Mouse (Mus musculus) CD8-positive naive resting alpha-beta T cell, adult 2 months (primary cell): ENCODE data around the gene Vps8.

ENCODE experiments used
- DNase-seq, 2 experiments: peaks; one replicate each; pipeline ENCODE4 v3.0.0; 2022; ENCODE audit warnings: low read depth in 2 of 2, low spot score in 2 of 2

Vps8 gene

GRCm38 (mm10) chr16:21470416-21470815 is 47.5 kb downstream of the Vps8 start:
- no peak for DNase-seq

- no peak for DNase-seq
Measured at GRCm38 (mm10) chr16:21477074-21477473, 54.2 kb downstream of the Vps8 start.

GRCm38 (mm10) chr16:21478376-21478775 is 55.5 kb downstream of the Vps8 start:
- DNase-seq: no peak

GRCm38 (mm10) chr16:21483803-21484202 is 60.9 kb downstream of the Vps8 start:
- no peak for DNase-seq

GRCm38 (mm10) chr16:21485716-21486115 is 62.8 kb downstream of the Vps8 start:
- no peak for DNase-seq

- peak in 1 of 2 experiments; percentile 8 for DNase-seq
Measured at GRCm38 (mm10) chr16:21488413-21488812, 65.5 kb downstream of the Vps8 start.

GRCm38 (mm10) chr16:21492346-21492745 is 69.4 kb downstream of the Vps8 start:
- no peak for DNase-seq

GRCm38 (mm10) chr16:21492894-21493293 is 70.0 kb downstream of the Vps8 start:
- DNase-seq: no peak

- DNase-seq: no peak
Measured at GRCm38 (mm10) chr16:21494681-21495080, 71.8 kb downstream of the Vps8 start.

- no peak for DNase-seq
Measured at GRCm38 (mm10) chr16:21496799-21497198, 73.9 kb downstream of the Vps8 start.

GRCm38 (mm10) chr16:21497627-21498026 is 74.7 kb downstream of the Vps8 start:
- DNase-seq: no peak

- DNase-seq: no peak
Measured at GRCm38 (mm10) chr16:21498984-21499383, 76.1 kb downstream of the Vps8 start.

GRCm38 (mm10) chr16:21499656-21500055 is 76.7 kb downstream of the Vps8 start:
- DNase-seq: no peak

GRCm38 (mm10) chr16:21518833-21519232 is 95.9 kb downstream of the Vps8 start:
- no peak for DNase-seq

GRCm38 (mm10) chr16:21519785-21520184 is 96.9 kb downstream of the Vps8 start:
- no peak for DNase-seq

GRCm38 (mm10) chr16:21523738-21524137 is 100.8 kb downstream of the Vps8 start:
- DNase-seq: no peak

GRCm38 (mm10) chr16:21525376-21525775 is 102.5 kb downstream of the Vps8 start:
- no peak for DNase-seq

GRCm38 (mm10) chr16:21527271-21528007 is 104.5 kb downstream of the Vps8 start:
- DNase-seq: no peak

GRCm38 (mm10) chr16:21533503-21533902 is 110.6 kb downstream of the Vps8 start:
- DNase-seq: no peak

GRCm38 (mm10) chr16:21536240-21537005 is 113.5 kb downstream of the Vps8 start:
- DNase-seq: no peak

- no peak for DNase-seq
Measured at GRCm38 (mm10) chr16:21537312-21537711, 114.4 kb downstream of the Vps8 start.

GRCm38 (mm10) chr16:21538889-21539288 is 116.0 kb downstream of the Vps8 start:
- DNase-seq: no peak
